Mouse (Mus musculus) left cerebral cortex, postnatal 10 days (tissue): Measurements from ENCODE around the gene Dusp22. TPM values are rescaled to one million over a fixed set of nuclear protein-coding genes. Genes with fewer than 3 reads are reported as not detected.

ENCODE experiments used
- DNase-seq, 2 experiments: peaks; one replicate each; pipeline ENCODE4 v3.0.0; 2021 to 2022; ENCODE audit warnings: low spot score in 2 of 2, mixed read lengths in 1 of 2; ENCODE audit errors: extremely low spot score in 1 of 2
- intact Hi-C: fragments of 180-260 bp; cut with DNase I; formaldehyde crosslinking; loops from one replicate; pipeline ENCODE4 v1.15.1; 2025
- total RNA-seq, 2 experiments: library from RNA; stranded (reverse); gene quantifications; 2 replicates each; pipeline ENCODE4 v1.2.3; 2021

The Dusp22 gene
- total RNA-seq, 2 experiments from 2014 or later = 27.3 to 30.1 TPM

DNA sequence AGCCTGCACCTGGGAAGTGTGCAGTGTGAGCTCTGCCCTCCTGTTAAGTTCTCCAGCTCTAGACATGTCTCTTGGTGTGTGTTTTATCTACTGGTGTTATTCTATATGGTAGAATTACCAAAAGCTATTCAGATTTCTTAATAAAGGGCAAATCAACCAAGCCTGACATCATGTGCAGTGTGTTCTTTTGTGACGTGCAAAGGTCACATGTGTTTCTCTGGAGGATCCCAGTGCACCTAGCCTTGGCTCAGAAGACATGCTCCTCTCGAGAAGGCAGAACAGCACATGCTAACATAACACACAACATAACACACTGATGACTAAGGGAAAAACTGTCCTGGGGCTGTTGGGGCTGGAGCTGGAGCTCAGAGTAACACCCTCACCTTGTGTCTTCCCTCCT is 51.3 kb downstream of the Dusp22 start:
- intact Hi-C loops = no loop called here
- no peak for DNase-seq

DNA sequence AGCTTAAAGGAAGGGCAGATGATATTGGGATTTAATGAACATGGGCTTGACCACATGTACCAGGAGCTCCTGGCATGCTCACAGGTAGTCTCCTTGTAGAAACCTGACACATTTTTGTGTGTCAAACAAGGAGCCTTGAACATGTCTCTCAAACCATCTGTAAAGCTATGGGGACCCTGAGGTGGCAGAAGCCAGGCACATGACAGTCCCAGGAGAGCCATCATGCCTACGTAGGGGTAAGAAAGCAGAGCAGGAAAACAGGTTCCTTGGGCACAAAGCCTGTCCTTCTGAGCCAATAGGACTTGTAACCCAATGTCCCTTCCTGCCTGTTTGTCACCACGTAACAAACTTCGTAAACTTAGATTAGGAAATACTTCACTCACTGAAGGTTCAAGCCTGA is 51.9 kb downstream of the Dusp22 start:
- intact Hi-C loops = no loop called here
- no peak for DNase-seq

DNA sequence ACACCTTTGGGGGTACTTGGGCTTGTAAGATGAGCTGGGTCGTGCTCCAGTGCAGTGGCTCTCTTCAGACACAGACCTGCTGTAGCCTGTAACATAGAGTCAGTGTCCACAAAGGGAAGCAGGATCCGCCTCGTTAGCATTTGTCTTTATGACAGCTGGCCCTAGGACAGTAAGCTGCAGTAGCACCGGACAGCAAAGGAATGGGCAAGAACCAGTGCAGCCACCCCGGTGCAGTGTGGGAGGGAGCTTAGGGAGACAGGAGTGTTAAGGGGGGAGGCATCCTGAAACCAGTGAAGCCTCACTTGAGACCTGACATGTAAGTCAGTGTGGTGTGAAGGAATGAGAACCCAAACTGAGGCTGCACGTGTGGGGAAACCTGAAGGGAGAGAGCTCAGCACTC is 52.5 kb downstream of the Dusp22 start:
- intact Hi-C loops = no loop called here
- DNase-seq = no peak

DNA sequence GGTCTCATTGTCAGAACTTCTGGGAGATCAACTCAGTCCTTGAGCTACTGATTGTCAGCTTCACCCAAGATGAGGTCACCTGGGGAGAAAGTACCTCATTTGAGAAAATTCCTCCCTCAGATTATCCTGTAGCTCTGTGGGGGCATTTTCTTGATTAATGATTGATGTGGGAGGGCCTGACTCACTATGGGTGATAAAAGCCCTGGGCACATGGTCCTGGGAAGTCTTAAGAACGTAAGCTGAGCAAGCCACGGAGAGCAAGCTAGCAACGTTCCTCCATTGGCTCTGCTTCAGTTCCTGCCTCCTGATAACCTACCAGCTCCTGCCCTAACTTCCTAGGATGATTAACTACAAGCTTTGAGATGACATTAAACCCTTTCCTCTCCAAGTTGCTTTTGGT is 53.8 kb downstream of the Dusp22 start:
- intact Hi-C loops = no loop called here
- no peak for DNase-seq

GRCm38 (mm10) chr13:30714552-30714951 is 54.8 kb downstream of the Dusp22 start:
- intact Hi-C loops = no loop called here
- no peak for DNase-seq

DNA sequence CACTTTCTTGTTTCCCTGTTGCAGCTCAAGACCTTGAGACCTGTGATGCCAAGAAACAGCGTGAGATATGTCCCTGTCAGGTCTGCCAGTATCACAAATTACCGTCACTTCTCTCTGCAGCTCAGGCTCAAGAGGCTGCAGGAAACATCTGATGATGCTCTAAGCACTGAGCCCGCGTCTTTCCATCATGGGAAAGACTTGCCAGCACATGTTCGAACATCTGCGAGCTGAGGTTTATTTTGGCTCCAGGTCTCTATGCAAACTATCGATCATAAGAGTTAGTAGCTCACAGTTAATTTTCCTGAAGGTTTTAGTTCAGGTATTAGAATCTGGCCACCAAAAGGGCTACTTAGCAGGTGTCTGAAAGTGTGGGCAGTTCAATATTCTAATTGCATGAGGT is 55.3 kb downstream of the Dusp22 start:
- intact Hi-C loops = no loop called here
- no peak for DNase-seq

GRCm38 (mm10) chr13:30715573-30715972 is 55.8 kb downstream of the Dusp22 start:
- DNase-seq = no peak
- intact Hi-C loops = no loop called here

DNA sequence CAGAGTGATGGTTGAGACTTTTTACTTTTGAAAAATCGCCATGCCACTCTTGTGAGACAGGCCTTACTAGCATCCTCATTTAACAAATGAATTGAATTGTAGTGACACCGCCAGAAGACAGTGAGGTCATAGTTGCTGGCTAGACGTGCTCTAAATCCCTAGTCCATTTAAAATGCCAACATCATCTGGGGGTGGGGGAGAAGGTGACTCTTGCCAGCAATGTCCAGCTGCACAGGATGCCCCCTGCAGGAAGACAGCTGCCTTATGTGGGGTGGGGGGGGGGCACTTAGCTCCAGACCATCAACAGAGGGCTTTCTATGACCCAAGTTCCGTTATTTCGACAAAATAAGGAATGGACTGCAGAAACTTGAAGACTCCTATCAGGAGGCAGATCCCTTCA is 56.8 kb downstream of the Dusp22 start:
- intact Hi-C loops = no loop called here
- DNase-seq = no peak

GRCm38 (mm10) chr13:30722601-30723000 is 62.8 kb downstream of the Dusp22 start:
- intact Hi-C loops = no loop called here
- no peak for DNase-seq

- DNase-seq = no peak
- intact Hi-C loops = no loop called here
These were observed 63.5 kb downstream of the Dusp22 start for GRCm38 (mm10) chr13:30723258-30723657.

- intact Hi-C loops = no loop called here
- no peak for DNase-seq
These were observed 64.1 kb downstream of the Dusp22 start for GRCm38 (mm10) chr13:30723858-30724257.

DNA sequence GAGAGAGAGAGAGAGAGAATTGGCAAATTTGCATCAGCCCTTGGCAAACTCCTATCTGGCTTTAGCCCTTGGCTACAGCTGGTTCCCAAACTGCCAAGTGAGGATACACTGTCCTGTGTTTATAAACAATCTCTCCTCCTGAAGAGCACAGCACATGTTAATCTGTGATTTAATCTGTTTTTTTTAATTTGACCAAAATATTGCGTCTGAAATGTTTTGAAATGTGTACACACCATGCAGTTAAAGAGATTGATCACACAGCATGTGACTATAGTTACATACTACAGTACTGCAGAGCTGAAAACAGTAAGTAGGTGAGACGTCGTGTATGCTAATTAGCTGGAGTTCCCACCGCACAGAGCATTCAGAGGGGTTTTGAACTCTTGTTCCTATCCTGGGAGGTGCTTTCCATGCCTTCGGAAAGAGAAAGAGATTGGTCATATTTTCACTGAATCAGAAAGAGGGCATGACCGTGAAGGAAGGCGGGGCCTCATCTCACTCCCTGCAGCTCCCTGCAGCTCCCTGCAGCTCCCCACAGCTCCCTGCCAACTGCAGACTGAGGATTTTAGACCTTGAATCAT is 65.0 kb downstream of the Dusp22 start:
- intact Hi-C loops = no loop called here
- DNase-seq = no peak

GRCm38 (mm10) chr13:30726879-30727278 is 67.1 kb downstream of the Dusp22 start:
- intact Hi-C loops = no loop called here

GRCm38 (mm10) chr13:30728155-30728554 is 68.4 kb downstream of the Dusp22 start:
- no peak for DNase-seq
- intact Hi-C loops = no loop called here

More at GRCm38 (mm10) chr13:30726879-30727278, 67.1 kb downstream of the Dusp22 start:
- DNase-seq = no peak

GRCm38 (mm10) chr13:30729245-30729644 is 69.4 kb downstream of the Dusp22 start:
- no peak for DNase-seq
- intact Hi-C loops = no loop called here

DNA sequence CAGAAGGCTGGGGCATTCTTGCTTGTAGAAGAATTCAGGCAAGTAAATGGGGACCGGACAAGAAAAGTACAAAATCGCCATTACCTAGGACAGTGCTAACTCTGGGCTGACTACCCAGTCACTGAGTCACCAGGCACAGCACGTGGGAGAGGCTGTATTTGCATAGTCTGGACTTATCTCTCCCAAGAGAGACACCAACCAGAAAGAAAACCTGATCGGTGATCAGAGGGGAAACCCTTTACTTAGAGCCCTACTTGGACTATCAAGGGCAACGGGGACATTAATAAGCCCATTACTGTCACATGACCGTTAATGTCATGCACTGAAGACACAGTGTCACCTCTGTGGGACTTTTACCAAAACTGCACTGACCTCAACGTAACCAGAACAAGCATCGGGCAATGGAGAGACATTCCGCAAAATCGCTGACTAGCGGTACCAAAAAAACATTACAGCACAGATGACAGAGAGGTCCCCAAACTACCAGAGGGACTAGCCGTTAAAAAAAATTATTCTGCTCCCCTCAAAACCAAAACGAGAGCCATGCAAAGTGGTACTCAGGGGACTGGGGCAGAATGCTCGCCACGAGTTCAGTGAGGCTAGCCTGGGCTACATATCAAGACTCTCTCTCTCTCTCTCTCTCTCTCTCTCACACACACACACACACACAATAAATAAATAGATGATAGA is 70.5 kb downstream of the Dusp22 start:
- intact Hi-C loops = no loop called here
- DNase-seq = no peak

- intact Hi-C loops = no loop called here
These were observed 73.1 kb downstream of the Dusp22 start for GRCm38 (mm10) chr13:30732709-30733445.

DNA sequence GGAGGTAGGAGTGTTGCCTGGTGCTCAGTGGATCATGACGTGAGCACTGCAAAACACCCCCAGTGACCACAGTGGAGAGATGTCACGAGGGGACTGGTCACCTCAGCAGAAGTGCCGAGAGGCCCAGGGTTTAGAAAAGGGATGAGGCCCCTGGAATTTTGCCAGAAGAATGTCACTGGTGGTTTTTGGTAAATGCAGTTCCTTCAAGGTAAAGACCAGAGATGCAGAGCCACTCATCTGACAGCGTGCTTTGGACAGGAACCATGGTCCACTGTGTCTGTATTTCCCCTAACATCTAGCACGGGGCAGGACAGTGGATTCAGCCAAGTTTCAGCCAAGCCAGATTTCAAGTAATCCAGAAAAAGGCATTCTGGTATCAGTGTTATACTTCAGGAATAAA is 76.9 kb downstream of the Dusp22 start:
- no peak for DNase-seq
- intact Hi-C loops = no loop called here

More at GRCm38 (mm10) chr13:30732709-30733445, 73.1 kb downstream of the Dusp22 start:
- DNase-seq = no peak

DNA sequence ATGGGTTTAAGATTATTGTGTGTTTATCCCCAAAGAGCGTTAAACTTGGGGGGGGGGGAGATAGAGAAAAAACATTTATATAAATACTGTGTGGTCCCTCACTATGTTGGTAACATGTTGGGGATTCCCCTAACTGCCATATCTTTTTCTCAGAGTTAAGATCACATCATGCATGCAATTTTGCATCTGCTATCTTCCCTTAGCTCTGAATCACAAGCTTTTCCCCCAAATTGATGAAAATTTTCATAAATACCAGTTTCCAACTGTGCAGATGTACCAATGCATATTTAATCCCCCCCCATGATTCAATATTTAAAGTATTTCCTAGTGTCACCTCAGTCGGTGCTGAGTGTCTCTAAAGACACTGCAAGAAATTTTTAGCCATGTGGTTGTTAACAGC is 77.5 kb downstream of the Dusp22 start:
- intact Hi-C loops = no loop called here
- no peak for DNase-seq

DNA sequence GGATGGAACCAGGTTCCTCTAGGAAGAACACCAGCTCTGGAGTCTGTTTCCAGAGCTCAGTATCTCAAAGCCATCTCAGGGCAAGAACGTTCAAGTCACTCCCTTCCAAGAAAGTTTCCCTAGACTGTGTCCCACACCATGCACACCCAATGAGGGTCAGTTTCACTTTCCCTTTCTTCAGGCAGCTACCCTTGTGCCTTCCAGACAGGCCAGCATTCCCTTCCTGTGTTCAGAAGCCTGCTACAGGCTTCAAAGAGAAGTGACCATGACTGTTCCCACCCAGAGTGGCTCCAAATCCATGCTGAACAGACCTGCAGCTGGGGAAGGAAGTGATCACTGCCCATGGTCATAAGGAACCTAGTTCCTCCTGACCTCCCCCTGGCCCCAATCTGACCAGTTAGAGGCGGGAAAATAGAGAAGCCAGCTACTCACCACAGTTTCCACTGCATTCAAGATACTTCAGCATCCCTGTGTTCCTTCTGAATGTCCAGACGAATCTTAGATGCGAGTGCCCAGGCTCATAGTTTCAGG is 78.6 kb downstream of the Dusp22 start:
- no peak for DNase-seq
- intact Hi-C loops = no loop called here
